Mouse (Mus musculus) liver, embryonic 14 days (tissue): ENCODE data around the gene Ppid. TPM values are rescaled to one million over a fixed set of nuclear protein-coding genes. Genes with fewer than 3 reads are reported as not detected.

Source experiments
- polyA plus RNA-seq: library from polyadenylated mRNA; depleted of rRNA; stranded (reverse); fragments of >200 nt; gene quantifications from 2 replicates; pipeline ENCODE4 v1.2.3, GENCODE M21; 2012; rRNA removed

The Ppid gene
- 69.8 and 73.6 TPM in 2 replicates for polyA plus RNA-seq

DNA sequence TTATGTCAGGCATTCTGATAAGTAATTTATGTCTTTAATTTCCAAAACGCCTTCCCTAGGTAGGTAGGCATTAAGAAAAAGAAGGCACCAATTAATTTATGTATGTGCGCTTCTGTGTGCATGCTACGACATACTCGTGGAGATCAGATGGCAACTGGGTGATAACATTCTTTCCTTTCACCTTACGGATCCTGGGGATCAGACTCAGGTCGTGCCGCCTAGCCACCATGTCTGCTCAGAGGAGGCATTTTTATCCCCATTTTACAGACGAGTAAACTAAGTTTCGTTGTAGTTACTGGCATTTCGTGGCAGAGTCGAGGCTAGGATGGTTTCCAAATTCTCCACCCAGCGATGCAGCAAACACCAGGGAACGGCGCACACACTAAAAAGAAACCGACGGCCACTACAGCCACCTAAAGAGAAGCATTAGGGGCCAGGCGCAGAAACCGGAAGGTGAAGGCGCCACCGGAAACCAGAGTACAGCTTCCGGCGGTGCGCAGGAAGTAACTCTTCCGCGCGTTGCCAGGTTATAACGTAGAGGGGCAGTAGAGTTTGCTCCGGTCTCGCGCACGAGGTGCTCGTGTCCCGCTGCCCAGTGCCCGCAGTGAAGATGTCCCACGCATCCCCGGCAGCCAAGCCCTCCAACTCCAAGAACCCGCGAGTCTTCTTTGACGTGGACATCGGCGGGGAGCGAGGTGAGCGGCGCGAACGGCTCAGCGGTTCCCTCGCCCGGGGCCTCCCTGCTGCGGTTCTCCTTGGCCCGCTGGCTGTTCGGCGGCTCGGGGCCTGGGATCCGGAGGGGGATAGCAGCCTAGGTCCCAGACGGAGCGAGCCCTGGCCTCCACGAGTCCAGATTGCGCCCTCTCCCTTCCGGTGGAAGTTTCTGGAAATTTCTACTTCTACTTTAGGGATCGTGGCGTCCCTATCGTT, at the start of gene Ppid:
TSS of gene Ppid (plus strand) at position 480 of the 930 bp plus-strand sequence.

DNA sequence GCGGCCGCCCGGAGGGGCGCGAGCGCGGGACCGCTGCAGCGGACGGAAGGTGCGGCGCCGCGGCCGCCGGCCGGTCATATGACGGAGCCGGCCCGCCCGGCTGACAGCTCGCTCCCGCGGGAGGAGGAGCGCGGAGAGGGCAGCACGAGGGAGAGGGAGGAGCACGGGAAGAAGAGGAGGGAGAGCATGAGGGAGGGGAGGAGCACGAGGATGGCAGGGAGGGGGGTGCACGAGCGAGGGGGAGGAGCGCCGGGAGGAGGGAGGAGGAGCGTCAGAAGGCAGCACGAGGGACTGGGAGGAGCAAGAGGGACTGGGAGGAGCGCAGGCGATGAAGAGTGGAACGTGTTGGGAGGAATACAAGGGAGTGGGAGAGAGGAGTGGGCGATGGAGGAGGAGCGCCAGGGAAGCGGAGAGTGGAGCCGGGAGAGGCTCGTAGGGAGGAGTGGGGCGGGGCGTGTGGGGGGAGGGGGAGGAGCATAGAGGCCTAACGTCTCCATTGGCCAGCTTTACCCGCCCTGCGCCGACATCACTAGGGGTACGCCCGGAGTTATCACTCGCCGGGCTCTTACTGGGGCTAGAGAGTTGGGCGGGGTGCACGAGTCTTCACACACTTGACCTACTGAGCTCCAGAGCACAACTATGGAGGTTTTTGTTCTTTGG, 23.3 kb upstream of the Ppid start, which contains the start of gene Fnip2:
TSS of gene Fnip2 (minus strand) at position 94 of the 660 bp plus-strand sequence.

DNA sequence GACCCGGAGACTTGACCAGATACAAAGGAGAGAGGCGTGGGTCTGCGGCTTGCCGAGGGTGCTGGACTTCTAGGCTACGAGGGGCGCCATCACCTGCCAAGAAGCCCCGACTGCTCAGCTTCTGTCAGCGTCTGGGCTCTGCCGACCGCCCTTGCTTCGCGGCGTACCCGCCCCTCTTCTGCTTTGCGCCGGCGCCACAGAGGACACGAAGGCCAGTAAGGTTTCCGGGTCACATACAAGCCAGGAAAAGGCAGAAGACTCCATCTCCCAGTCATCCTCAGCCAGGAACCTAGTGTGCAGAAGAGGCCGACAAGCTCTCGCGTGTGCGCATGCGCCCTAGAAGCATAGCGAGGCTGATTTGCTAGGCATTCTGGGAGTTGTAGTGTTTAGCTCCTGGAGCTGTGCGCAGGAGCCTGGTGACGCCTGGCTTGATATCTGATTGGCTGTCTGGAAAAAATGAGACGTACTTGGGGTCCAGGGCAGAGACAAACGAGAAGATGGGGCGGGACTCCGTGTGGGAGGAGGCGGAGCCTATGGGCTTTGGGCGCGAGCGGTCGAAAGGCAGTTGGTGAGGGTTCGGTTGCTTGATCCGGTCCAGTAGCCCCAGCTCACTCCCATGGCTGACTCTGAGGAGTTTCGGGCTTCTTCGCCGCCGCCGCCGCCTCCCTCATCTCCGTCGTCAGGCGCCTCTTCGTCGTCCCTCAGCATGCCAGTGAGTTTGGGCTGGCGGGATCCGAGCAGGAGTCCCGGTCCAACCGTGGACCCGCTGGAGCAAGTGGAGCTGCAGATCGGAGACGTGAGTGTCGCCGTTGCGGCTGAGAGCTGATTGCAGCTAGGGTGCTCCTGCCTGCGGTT, 37.6 kb downstream of the Ppid start, which contains the start of gene 4930579G24Rik:
TSS of gene 4930579G24Rik (plus strand) at position 519 of the 855 bp plus-strand sequence.

DNA sequence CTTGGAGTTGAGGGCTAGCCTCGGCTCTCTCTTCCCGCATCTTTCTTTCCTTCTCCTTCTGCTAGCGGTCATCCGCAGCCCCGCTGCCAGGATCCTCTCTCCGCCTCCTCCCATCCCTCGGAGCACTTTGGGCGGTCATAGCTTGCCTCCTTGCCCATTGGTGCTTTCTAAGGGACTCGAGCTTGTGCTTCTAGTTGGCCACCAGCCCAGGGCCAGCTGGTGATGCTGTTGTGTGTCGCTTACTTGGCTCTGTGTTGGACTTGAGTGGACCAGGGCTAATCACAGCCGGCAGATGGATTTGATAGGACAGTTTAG, 38.2 kb downstream of the Ppid start, which contains the start of gene Etfdh:
TSS of gene Etfdh (minus strand) at position 85 of the 315 bp plus-strand sequence.

Other genes starting within 250 kb of the Ppid start
- gene Fnip2, start 23.5 kb upstream of the Ppid start, polyA plus RNA-seq: 5.3 and 7.4 TPM in 2 replicates
- 7.6 and 9.9 TPM in 2 replicates for gene 4930579G24Rik, start 37.7 kb downstream of the Ppid start, polyA plus RNA-seq
- gene Etfdh, start 38.2 kb downstream of the Ppid start, polyA plus RNA-seq: 21.8 and 25.3 TPM in 2 replicates
- under 0.01 and 0.05 TPM in 2 replicates for gene Rxfp1, start 146.5 kb downstream of the Ppid start, polyA plus RNA-seq